In genomic region chr2:49420396-49420795, GRCm38 (mm10) we compare ENCODE assay signal across 17 mouse cellular contexts.
"Had no signal": no experiment of that assay in that cellular context is flagged by ENCODE, and none has a peak within 500 bp of the region (broad histone marks: within the 10 kb centered on the region; RNA-seq: fewer than 3 reads in every experiment).

No protein-coding gene starts in this region.

- ATAC-seq: lung, postnatal 0 days; midbrain, embryonic 15.5 days had no signal

- H3K27ac ChIP-seq: kidney, postnatal 0 days; limb, embryonic 13.5 days; liver, embryonic 14.5 days; midbrain, embryonic 15.5 days; neural tube, embryonic 12.5 days had no signal

- H3K4me3 ChIP-seq: limb, embryonic 13.5 days; megakaryocyte, embryonic 14.5 days; midbrain, embryonic 15.5 days; neural tube, embryonic 12.5 days had no signal

- DNase-seq: kidney, adult 11 months; kidney, adult 9 months; kidney, postnatal 36 days; left cerebral cortex, postnatal 4 days; lung, adult 2 months; lung, postnatal 4 days; right cerebral cortex, postnatal 4 days; spleen, adult 18-20 months; thymus, adult 18-20 months; thymus, postnatal 25 days had no signal
